Mouse (Mus musculus) olfactory bulb, adult 2 months (tissue): ENCODE results near the gene Os9.
A peak's percentile ranks its signal among the peaks of the same experiment; 100 is the strongest.

Source experiments
- CTCF ChIP-seq: fragments of 200-500 bp; IDR thresholded peaks from 2 replicates; pipeline ENCODE4 v1.5.1; 2012; ENCODE audit warnings: low read depth, mild to moderate bottlenecking, low read length, moderate library complexity; ENCODE audit not compliant: insufficient read depth
- POLR2A ChIP-seq: fragments of 200-500 bp; IDR thresholded peaks from 2 replicates; pipeline ENCODE4 v1.6.1; 2012; ENCODE audit warnings: mild to moderate bottlenecking, low read depth, low read length, moderate library complexity; ENCODE audit not compliant: insufficient read depth

DNA sequence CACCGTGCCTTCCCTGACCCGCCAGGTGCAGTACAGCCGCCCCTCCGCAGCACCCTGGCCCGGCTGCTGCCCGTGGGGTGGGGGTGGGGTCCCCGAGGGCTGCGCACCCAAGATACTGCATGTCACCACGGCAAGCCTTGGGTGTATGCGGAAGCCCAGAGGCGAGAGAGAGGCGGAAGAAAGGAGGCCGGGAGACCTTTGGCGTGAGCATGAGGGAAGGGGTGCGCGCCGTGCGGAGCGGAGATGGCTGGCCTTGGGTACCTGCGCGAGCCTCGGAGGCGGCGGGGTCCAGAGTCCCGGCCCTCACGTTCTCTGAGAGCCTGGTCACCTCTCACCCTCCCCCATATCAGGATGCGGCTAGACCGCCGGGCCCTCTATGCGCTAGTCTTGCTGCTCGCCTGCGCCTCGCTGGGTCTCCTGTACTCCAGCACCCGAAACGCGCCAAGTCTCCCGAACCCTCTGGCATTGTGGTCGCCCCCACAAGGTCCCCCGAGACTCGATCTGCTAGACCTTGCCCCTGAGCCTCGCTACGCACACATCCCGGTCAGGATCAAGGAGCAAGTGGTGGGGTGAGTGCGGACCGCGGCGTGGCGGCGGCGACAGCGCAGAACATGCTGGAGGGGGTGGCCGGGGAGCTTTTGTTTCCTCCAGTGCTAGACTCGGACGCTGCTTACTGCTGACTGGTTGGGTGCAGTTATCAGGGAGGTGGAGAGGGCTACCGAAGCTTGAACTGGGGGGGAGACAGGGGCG, 44.9 kb upstream of the Os9 start:
- TF ChIP-seq POLR2A (peak; percentile 22; the same call in 1 of the 2 replicates), CTCF (no peak)
